Mouse (Mus musculus): Measurements from ENCODE around the gene Vps72. TPM values are rescaled to one million over a fixed set of nuclear protein-coding genes. Genes with fewer than 3 reads are reported as not detected.

Vps72 gene
- total RNA-seq, 2 experiments from 2014 or later: 89.3 to 93.0 TPM

DNA sequence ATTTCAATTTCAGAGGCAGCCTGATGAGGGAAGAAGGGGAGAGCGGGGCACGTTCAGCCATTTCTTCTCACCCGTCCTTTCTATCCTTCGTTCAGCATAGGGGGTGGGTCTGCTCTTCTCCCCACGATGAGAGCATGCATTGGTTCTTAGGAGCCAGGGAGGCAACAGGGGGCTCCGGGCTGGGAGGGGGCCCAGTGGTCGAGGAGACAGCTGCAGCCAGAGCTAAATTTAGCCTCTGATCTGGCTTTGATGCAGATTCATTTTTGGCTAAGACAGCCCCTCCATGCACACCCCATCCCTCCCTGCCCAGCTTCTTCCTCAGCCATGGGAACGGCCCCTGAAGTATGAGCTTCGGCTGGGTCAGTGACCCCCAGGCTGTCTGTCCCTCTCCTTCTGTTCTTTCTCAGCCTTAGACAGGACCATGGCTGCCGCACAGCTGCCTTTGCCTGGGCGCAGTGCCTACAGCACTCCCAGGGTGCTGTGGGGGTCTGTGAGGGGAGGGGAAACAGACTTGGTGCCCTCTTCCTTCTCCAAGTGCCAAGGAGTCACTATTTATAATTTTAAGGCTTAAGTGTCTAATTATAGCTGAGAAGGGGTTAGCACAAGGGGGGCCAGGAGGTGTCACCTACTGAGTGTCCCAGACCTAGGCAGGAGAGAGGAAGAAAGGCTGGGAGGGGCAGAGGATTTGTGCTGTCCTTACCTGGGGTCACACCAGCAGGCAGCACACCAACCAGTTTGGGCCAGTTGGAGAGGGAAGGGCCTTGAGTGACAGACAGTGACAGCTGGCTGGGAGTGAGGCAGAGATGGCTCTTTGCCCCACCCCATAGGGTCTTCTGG is 52.8 kb downstream of the Vps72 start:
- no peak for DNase-seq (ENCODE audit: low spot score in 2 of 2)

DNA sequence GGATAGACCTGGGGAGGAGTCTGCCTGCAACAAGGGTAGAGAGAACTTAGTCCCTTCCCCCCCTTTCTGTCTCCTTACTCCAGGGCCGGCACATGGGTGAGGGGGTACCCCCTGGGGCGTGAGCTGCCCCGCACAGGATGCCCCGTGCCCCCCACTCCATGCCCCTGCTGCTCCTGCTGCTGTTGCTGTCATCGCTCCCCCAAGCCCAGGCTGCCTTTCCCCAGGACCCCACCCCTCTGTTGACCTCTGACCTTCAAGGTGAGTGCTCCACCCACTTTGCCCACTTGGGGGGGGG is 53.4 kb downstream of the Vps72 start:
- no peak for DNase-seq (ENCODE audit: low spot score in 2 of 2)

DNA sequence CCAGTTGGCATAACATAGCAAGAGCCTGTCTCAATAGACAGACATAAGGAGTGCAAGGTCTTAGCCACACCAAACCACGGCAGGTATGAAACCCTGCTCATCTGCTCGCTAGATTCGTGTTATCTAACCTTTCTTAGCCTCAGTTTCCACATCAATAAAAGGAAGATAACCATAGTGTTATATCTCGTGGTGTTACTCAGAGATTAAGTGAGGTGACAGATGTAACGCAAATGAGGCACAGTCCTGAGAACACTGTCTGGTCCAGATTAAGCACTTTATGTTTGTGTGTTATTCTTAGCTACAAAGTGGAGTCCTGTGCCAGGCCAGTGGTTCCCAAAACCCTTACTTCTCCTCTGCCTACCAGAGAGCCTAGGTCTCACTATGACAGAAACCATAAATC is 54.0 kb downstream of the Vps72 start:
- no peak for DNase-seq (ENCODE audit: low spot score in 2 of 2)

DNA sequence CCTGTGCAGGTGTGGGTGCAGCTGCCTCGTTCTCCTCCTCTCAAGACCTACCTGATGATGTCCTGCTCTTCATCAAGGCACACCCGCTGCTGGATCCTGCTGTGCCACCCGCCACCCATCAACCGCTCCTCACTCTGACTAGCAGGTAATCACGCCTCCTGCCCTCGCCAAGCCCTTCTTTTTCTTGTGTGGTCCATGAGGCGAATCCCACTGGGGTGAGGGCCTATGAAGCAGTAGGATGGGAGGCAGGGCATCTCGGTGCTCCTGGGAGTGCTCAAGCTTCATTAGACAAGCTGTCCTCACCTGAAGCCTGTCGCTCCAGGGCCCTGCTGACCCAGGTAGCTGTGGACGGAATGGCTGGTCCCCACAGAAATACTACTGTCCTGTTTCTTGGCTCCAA is 59.2 kb downstream of the Vps72 start:
- DNase-seq (ENCODE audit: low spot score in 2 of 2): no peak

DNA sequence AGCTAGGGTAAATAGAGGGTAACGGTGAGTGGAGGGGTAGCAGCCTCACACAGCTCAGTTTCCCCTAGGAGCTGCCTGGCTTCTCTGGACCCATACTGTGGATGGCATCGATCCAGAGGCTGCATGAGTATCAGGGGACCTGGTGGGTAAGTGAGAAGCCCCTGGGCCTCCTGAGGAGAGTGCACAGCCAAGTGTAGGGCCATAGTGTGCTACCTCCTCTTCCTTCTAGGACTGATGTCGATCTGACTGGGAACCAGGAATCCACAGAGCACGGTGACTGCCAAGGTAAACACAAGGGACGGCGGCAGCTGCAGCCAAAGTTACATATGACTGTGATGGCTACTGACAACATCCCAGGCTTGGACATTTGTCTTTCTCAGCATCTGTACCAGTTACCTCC is 60.3 kb downstream of the Vps72 start:
- no peak for DNase-seq (ENCODE audit: low spot score in 2 of 2)

Small RNAs within 50 kb of the gene (microRNA-seq; reads per million reads assigned to microRNA genes)
- gene Mir8099-1: not detected

Other genes with a start within 250 kb of the Vps72 start
- gene Psmb4, start 224.1 kb upstream of the Vps72 start, total RNA-seq (2021): 100 to 1,000 TPM; 326 to 345 TPM
- gene Selenbp1, start 178.0 kb upstream of the Vps72 start, total RNA-seq (2021): 10 to 100 TPM; 50.8 to 55.9 TPM
- gene Rfx5, start 156.9 kb upstream of the Vps72 start, total RNA-seq (2021): 10 to 100 TPM; 35.8 to 37.6 TPM
- gene Pi4kb, start 136.3 kb upstream of the Vps72 start, total RNA-seq (2021): 10 to 100 TPM; 51.8 to 56.2 TPM
- 10 to 100 TPM; 76.5 to 81.4 TPM for gene Zfp687, start 95.6 kb upstream of the Vps72 start, total RNA-seq (2021)
- gene Psmd4, start 68.4 kb upstream of the Vps72 start, total RNA-seq (2021): 100 to 1,000 TPM; 243 to 263 TPM
- gene Pip5k1a, start 4.1 kb upstream of the Vps72 start, total RNA-seq (2021): 10 to 100 TPM; 51.6 to 54.5 TPM
- 1 to 10 TPM; 3.7 to 7.8 TPM for gene Tmod4, start 13.5 kb downstream of the Vps72 start, total RNA-seq (2021)
- gene Scnm1, start 23.0 kb downstream of the Vps72 start, total RNA-seq (2021): 10 to 100 TPM; 53.4 to 53.9 TPM
- gene Lysmd1, start 23.1 kb downstream of the Vps72 start, total RNA-seq (2021): 10 to 100 TPM; 10.7 to 11.5 TPM
- 1 to 10 TPM; 2.9 to 3.4 TPM for gene Tnfaip8l2, start 31.3 kb downstream of the Vps72 start, total RNA-seq (2021)
- gene Sema6c, start 49.4 kb downstream of the Vps72 start, total RNA-seq (2021): 10 to 100 TPM; 15.3 to 15.4 TPM
- 10 to 100 TPM; 33.0 to 35.0 TPM for gene Gabpb2, start 106.9 kb downstream of the Vps72 start, total RNA-seq (2021)
- 10 to 100 TPM; 82.6 to 93.1 TPM for gene Cdc42se1, start 117.7 kb downstream of the Vps72 start, total RNA-seq (2021)
- gene Mllt11, start 121.1 kb downstream of the Vps72 start, total RNA-seq (2021): 10 to 100 TPM; 18.5 to 26.7 TPM
- gene Gm128, start 130.6 kb downstream of the Vps72 start, total RNA-seq (2021): under 1 TPM; 0.17 to 0.25 TPM
- under 1 TPM in 1 of 2 experiments, not detected in 1; 0.90 TPM for gene Bnipl, start 140.2 kb downstream of the Vps72 start, total RNA-seq (2021)
- 100 to 1,000 TPM; 127 to 130 TPM for gene Mindy1, start 170.3 kb downstream of the Vps72 start, total RNA-seq (2021)
- 10 to 100 TPM; 31.6 to 32.7 TPM for gene Prune1, start 171.1 kb downstream of the Vps72 start, total RNA-seq (2021)
- 1 to 10 TPM; 1.1 to 1.3 TPM for gene Anxa9, start 196.2 kb downstream of the Vps72 start, total RNA-seq (2021)
- gene Cers2, start 203.8 kb downstream of the Vps72 start, total RNA-seq (2021): 100 to 1,000 TPM; 145 to 147 TPM
- gene Setdb1, start 246.2 kb downstream of the Vps72 start, total RNA-seq (2021): 10 to 100 TPM; 39.0 to 41.1 TPM